Comparison of ENCODE assay signal across 8 mouse cellular contexts in the genomic region with DNA sequence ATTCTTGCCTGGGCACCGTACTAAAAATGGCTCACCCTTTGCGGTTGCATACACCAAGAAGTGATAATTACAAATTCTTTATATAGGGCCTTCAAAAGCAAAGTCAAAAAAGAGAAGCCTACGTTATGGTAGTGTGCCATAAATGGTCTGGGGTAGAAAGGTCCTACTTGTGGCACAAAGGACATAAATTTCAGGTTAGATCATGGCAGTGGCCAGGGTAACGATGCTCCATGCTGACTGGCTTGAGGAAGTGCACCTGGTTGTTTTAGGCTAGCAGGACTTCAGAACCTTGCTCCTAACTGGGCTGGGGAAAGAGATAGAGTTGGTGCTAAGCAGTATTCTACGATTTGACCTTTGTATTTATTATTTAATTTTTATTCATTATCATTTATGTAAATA. TPM values are rescaled to one million over a fixed set of nuclear protein-coding genes. Genes with fewer than 3 reads are reported as not detected.
A peak's percentile ranks its signal among the peaks of the same experiment; 100 is the strongest.
DNase-seq lines count a peak whose midpoint lies in the region; ATAC-seq lines count a peak whose summit lies in the region.

No protein-coding gene starts in this region.

- H3K9me3 ChIP-seq in heart, embryonic 12.5 days (replicated peaks) = no peaks in the 10 kb centered on the region
- H3K9me3 ChIP-seq in hindbrain, embryonic 10.5 days = no peaks in the 10 kb centered on the region

- H3K4me1 ChIP-seq in heart, embryonic 12.5 days (replicated peaks) = peaks cover 5% of the 10 kb centered on the region
- H3K4me1 ChIP-seq in hindbrain, embryonic 10.5 days (replicated peaks) = peaks cover 18% of the 10 kb centered on the region

- H3K9ac ChIP-seq in heart, embryonic 12.5 days = peak overlapping the region; percentile 34; the same call in 1 of the 2 replicates

- peaks cover 26% of the 10 kb centered on the region for H3K36me3 ChIP-seq in heart, embryonic 12.5 days
- peaks cover 18% of the 10 kb centered on the region for H3K36me3 ChIP-seq in hindbrain, embryonic 10.5 days

- H3K27ac ChIP-seq in heart, embryonic 12.5 days (ENCODE audit: poor library complexity, severe bottlenecking) = peak overlapping the region; percentile 90
- H3K27ac ChIP-seq in hindbrain, embryonic 10.5 days = peak overlapping the region; percentile 89

- H3K27me3 ChIP-seq in heart, embryonic 12.5 days (replicated peaks) = no peaks in the 10 kb centered on the region
- no peaks in the 10 kb centered on the region for H3K27me3 ChIP-seq in hindbrain, embryonic 10.5 days (ENCODE audit: insufficient read depth, poor library complexity, severe bottlenecking)

- intact Hi-C loops in heart, postnatal 36 days (cut with DNase I) = loop anchor here (2.0 to 5.0 kb wide), 4 partner anchors 47 to 450 kb away; partner anchors contain the start of genes Tfg and Tomm70a

- WGBS in heart, embryonic 12.5 days = 33% methylated on average over 5 of the region's 5 CpGs
- WGBS in hindbrain, embryonic 10.5 days = 41% methylated on average over 5 of the region's 5 CpGs

- DNase-seq in heart, postnatal 36 days = no peak
- no peak for DNase-seq in hindbrain, embryonic 10.5 days (ENCODE audit: low spot score)
- no peak for DNase-seq in Muller cell, postnatal 12 days (ENCODE audit: inconsistent ontology term)
- DNase-seq in frontal cortex, postnatal 10 days (ENCODE audit: low spot score in 2 of 2) = no peak
- no peak for DNase-seq in embryo, embryonic 10 days (ENCODE audit: low spot score)

- peak overlapping the region; percentile 71 for H3K4me2 ChIP-seq in heart, embryonic 12.5 days

- peak overlapping the region; percentile 80 for H3K4me3 ChIP-seq in heart, embryonic 12.5 days
- peak overlapping the region; percentile 68 for H3K4me3 ChIP-seq in hindbrain, embryonic 10.5 days

- ATAC-seq in heart, embryonic 12.5 days (ENCODE audit: insufficient number of reproducible peaks, low FRiP score) = peak; percentile 10; the same call in 1 of the 2 replicates
- ATAC-seq in activated CD4-positive, CD25-positive, alpha-beta regulatory T cell, adult 4 months = peak; percentile 3
- peak; percentile 27 for ATAC-seq in megakaryocyte, adult 5-6 weeks (ENCODE audit: poor library complexity, severe bottlenecking)

RNA-seq across cellular contexts. Expression of gene Nit2, which starts 0.4 kb away (rescaled TPM):
- 39.7 and 40.8 TPM in 2 replicates for polyA plus RNA-seq in heart, embryonic 12.5 days (2016; fragmentation: Nextera tagmentation; extraction: Ambion mirVana)
- total RNA-seq in heart, postnatal 36 days (2021) = 10 to 100 TPM; 34.8 to 35.3 TPM
- 10 to 100 TPM; 36.4 to 36.6 TPM for polyA plus RNA-seq in activated CD4-positive, CD25-positive, alpha-beta regulatory T cell, adult 4 months (2017; shearing (Covaris generic))
- 45.6 and 47.9 TPM in 2 replicates for polyA plus RNA-seq in hindbrain, embryonic 10.5 days (2016; fragmentation: Nextera tagmentation; extraction: Ambion mirVana)
- 17.1 and 17.6 TPM in 2 replicates for total RNA-seq in megakaryocyte, adult 5-6 weeks (2015)
- total RNA-seq in megakaryocyte, adult 5-6 weeks (2017) = 11.5 and 13.3 TPM in 2 replicates

RNA-seq across cellular contexts. Expression of gene Tomm70a, which starts 46.0 kb away (rescaled TPM):
- 57.2 and 58.3 TPM in 2 replicates for polyA plus RNA-seq in heart, embryonic 12.5 days (2016; fragmentation: Nextera tagmentation; extraction: Ambion mirVana)
- total RNA-seq in heart, postnatal 36 days (2021) = 10 to 100 TPM; 41.2 to 41.3 TPM
- 10 to 100 TPM; 10.1 to 14.7 TPM for polyA plus RNA-seq in activated CD4-positive, CD25-positive, alpha-beta regulatory T cell, adult 4 months (2017; shearing (Covaris generic))
- 48.3 and 48.9 TPM in 2 replicates for polyA plus RNA-seq in hindbrain, embryonic 10.5 days (2016; fragmentation: Nextera tagmentation; extraction: Ambion mirVana)
- 32.9 and 33.7 TPM in 2 replicates for total RNA-seq in megakaryocyte, adult 5-6 weeks (2015)
- 27.1 and 32.0 TPM in 2 replicates for total RNA-seq in megakaryocyte, adult 5-6 weeks (2017)
